Mouse (Mus musculus): ENCODE measurements around the gene Bmp5.
"Not testable (repeated sequence)": the region's sequence is repeated elsewhere in the genome, so short reads cannot be mapped to it uniquely, and the experiment has no call there.

Gene Bmp5

DNA sequence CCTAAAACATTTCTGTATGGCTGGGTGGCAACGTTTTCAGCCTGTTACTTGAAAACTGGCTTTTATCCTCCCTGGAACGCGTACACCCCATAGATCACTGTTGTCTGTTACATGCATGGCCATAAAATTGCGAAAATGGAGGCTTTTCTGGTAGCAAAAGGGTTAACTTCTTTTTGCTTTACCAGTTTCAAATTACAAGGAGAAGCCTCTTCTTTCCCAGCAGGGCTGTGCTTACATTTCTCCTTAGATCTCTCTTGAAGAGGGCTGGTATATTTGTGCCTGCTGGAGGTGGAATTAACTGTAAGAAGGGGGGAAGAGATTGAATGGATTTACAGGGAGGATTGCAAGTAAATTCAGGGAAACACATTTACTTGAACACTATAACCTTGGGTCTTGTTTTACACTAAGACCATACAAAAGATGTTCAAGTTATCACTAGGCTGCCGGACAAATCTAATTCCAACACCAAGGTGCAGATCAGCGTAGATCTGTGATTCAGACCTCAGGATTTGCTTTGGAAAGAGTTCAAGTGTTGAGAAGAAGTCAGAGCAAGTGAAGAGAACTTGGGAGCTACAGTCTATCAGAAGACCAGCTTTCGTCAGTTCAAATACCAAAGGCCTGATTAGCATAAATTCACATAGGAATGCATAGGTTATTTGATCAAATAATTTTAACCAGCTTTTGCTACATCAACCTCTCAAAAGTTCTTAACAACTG is at the start of gene Bmp5:
Bmp5 (plus strand) TSS at position 236 of the 717 bp plus-strand sequence.
- DNase-seq (ENCODE audit: extremely low spot score, low read depth, low spot score) = no peak

GRCm38 (mm10) chr9:75760075-75760474 is 15.1 kb upstream of the Bmp5 start:
- DNase-seq (ENCODE audit: extremely low spot score, low read depth, low spot score) = no peak

- no peak for DNase-seq (ENCODE audit: extremely low spot score, low read depth, low spot score)
These were observed 13.6 kb upstream of the Bmp5 start for GRCm38 (mm10) chr9:75761567-75761966.

DNA sequence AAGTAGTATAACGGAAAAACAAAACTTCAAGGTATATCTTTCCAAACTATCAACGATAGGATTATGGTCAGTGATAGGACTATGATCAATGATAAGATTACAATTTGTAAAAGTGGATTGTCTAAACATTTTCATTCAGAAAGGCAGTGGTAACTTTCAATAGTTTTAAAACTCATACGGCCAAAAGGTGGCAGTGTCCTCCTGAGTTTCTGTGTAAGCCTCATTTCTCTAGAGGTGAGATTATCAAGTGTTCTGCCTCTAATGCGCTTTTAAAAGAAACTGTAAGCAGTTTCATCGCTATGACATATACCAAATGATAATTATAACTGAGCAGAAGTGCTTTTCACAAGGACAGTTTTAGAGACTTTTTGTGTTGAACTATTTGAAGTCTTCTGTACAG is 12.7 kb upstream of the Bmp5 start:
- DNase-seq (ENCODE audit: extremely low spot score, low read depth, low spot score) = no peak

DNA sequence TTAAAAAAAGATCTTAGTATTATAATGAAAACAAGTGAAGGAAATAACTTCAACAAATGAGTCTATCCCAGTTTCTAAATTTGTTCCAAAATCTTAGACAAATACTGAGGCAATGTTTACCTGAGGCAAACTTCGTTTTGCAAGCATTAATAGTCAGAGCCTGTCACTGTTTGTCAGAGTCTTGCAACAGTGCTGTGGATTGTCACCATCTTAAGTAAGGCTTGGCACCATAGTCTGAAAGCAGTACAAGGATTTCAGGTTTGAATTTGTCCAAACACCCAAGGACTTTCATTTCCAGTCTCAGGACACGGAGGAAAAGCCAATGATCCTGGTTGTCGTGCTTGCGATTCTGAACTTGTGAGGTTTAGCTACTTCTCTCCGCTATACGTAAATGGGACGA is 10.4 kb upstream of the Bmp5 start:
- DNase-seq (ENCODE audit: extremely low spot score, low read depth, low spot score) = no peak

GRCm38 (mm10) chr9:75766521-75766920 is 8.6 kb upstream of the Bmp5 start:
- DNase-seq (ENCODE audit: extremely low spot score, low read depth, low spot score) = no peak

DNA sequence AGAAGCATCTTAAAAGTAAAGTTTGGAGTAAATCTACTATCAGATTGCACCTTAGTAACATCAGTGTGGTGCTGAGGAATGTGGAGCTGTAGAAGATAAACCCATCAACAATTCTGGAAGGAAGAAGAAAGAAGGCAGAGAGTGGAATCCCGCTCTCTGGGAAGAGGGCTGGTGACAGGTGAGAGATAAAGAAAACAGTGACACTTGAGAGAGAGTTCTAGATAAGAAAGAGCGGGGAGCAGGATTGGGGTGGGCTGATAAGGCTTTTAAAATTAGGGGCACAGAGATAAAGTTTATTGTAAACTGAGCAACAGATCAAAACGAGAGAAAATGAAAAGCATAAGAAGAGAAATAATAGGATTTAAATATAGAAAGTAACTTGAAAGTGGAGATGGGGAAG is 6.1 kb upstream of the Bmp5 start:
- no peak for DNase-seq (ENCODE audit: extremely low spot score, low read depth, low spot score)

- DNase-seq (ENCODE audit: extremely low spot score, low read depth, low spot score) = no peak
These were observed 989 bp downstream of the Bmp5 start for GRCm38 (mm10) chr9:75776153-75776552.

DNA sequence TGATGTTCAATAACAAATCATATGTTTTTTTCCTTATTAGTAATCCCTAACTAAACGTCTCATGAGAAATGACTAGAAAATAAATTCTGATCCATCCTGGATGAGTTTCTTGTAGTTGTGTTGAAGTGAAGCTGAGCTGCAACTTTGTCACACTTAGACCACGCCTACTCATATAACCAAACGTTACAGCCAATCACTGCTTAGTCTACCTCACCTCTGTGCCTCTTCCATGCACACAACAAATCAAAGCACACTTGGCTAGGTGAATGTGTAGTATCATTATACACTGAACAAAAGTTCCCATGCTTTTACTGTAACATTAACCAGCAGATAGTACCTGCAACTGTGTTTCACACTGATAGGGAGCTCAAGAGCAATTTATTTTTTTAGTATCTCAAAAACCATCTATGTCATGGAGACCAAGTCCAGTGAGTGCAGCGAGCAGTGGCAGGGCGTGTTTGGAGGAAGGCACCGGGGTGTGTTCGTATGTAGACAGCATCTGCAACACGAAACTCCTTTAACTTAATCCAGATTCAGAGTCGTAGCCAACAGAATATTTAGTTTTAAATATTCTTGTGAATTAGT is 3.7 kb downstream of the Bmp5 start:
- no peak for DNase-seq (ENCODE audit: extremely low spot score, low read depth, low spot score)

DNA sequence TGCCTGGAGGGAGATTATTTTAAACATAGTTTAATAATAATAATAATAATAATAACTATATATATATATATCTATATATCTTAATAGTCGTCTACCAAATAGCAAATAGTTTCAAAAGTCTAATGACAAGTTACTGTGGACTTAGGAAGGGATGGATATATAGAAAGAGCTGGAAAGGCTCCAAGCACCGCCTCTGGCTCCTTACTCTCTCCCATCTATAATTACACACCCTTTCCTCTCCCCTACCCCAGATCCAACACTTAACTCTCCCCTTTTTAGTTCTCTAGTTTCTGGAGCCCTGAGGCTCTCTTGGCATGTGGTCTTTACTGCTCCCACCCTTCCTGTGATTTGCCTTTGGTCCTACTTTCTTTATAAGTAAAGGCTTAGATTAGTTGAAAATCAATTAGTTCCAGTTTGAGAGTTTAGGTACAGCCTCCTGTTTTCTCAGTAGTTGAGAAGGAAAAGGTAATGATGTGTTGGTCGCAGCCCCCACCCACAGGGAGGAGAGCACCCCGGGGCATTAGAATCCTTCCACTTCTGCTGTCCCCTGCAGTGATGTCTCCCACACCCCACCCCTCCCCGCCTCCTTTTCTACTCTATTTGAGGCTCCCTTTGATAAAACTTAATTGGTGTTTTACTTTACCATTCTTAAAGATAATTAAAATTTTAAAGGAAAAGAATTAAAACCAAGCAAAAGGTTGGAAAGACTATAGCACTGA is 5.6 kb downstream of the Bmp5 start:
- DNase-seq (ENCODE audit: extremely low spot score, low read depth, low spot score) = no peak

GRCm38 (mm10) chr9:75781600-75781999 is 6.4 kb downstream of the Bmp5 start:
- no peak for DNase-seq (ENCODE audit: extremely low spot score, low read depth, low spot score)

- no peak for DNase-seq (ENCODE audit: extremely low spot score, low read depth, low spot score)
These were observed 8.4 kb downstream of the Bmp5 start for GRCm38 (mm10) chr9:75783573-75783972.

- DNase-seq (ENCODE audit: extremely low spot score, low read depth, low spot score) = no peak
These were observed 10.8 kb downstream of the Bmp5 start for GRCm38 (mm10) chr9:75785959-75786358.

DNA sequence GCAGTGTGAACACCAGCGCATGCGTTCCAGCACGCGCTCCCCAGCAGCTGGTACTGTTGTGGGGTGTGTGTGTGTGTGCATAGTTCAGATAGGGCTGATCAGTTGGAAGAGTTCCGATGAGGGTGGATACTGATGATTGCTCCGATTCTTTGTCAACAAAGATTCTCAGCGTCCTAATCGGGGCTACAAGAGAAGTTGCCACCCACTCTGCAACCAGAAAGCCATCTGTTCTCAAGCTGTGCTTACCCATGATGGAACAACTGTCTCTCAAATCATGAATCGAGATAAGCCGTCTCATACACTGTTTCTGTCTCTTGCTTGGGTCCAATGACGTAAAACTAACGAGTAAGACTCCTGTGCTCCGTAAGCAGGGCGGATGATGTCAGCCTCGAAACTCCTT is 12.0 kb downstream of the Bmp5 start:
- DNase-seq (ENCODE audit: extremely low spot score, low read depth, low spot score) = no peak

DNA sequence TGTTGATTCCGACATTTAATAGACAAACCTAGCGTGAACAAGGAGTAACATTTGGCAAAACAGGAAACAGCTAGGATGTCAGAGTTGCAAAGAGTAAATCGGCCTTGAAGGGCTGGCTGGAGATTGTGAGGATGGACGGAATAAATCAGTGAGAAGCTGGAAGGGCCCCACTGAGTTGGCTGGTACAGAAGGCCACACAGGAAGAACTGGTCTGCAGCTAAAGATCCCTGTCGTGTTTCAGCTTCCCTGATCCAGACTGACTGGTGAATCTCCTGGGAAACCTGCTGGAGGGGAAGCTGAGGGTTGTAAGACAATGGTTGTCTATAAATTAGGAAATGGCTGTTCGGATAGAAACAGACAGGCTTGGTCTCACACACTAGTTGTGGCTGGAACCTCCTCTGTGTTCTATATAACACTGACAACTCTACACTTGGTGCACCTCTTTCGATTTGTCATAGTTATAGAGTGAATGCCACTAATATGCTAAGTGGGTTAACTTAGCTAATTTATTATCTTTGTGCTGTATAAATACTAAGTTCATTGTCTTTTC is 14.8 kb downstream of the Bmp5 start:
- DNase-seq (ENCODE audit: extremely low spot score, low read depth, low spot score) = no peak

DNA sequence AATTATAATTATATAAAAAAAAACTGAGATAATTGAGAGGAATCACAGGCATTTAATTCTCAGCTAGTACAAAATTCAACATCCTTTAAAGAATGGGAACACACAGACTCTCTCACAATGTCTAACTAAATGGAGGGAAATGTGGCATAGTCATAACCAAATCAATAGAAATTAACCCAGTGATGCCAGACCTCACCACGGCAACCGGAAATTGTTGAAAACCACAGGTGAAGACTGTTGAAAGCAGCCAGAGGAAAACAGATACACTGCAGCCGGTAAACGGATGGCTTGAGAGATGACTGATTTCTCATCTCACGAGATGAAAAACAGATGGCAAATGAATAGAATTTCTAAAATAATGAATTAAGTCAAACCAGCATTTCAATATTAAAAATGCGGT is 29.8 kb downstream of the Bmp5 start:
- DNase-seq (ENCODE audit: extremely low spot score, low read depth, low spot score) = no peak

DNA sequence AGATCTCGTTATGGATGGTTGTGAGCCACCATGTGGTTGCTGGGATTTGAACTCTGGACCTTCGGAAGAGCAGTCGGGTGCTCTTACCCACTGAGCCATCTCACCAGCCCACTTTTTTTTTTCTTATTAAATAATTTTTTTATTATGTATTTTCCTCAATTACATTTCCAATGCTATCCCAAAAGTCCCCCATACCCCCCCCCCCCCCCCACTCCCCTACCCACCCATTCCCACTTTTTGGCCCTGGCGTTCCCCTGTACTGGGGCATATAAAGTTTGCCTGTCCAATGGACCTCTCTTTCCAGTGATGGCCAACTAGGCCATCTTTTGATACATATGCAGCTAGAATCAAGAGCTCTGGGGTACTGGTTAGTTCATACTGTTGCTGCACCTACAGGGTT is 33.0 kb downstream of the Bmp5 start:
- not testable (repeated sequence) for DNase-seq (ENCODE audit: extremely low spot score, low read depth, low spot score)

GRCm38 (mm10) chr9:75808659-75809058 is 33.5 kb downstream of the Bmp5 start:
- DNase-seq (ENCODE audit: extremely low spot score, low read depth, low spot score) = no peak

DNA sequence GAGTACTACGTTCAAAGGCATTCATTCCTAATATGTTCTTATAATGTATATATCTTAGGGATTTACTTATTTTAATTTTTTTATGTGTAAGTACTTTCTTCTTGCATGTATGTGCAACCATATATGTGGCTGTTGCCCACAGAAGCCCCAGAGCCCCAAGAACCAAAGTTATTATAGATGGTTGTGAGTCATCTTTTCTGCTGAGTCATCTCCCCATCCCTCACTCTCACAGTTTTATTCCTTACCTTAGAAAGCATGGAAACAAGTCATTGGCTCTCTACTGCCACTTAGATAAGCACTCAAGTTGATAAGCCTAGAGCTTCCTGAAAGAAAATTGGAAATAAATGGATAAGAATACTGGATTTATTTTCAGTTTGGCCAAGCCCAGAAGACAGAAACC is 40.0 kb downstream of the Bmp5 start:
- DNase-seq (ENCODE audit: extremely low spot score, low read depth, low spot score) = no peak

DNA sequence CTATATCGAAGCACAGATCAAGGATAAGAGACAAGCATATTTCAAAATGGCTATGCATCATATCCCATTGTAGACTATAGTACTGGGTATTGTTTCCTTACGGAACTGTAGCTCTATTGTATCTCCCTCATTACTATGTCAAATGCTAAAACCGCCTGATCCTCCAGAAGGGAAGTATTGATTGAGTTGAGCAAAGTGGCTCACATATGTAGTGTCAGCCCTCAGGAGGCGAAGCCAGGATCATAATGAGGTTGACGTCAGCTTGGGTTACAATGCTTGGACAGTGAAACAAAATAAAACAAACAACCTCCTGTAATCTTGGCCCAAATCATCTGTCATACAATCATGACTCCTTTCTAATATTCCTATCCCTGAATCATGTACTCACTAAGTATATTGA is 43.2 kb downstream of the Bmp5 start:
- no peak for DNase-seq (ENCODE audit: extremely low spot score, low read depth, low spot score)

DNA sequence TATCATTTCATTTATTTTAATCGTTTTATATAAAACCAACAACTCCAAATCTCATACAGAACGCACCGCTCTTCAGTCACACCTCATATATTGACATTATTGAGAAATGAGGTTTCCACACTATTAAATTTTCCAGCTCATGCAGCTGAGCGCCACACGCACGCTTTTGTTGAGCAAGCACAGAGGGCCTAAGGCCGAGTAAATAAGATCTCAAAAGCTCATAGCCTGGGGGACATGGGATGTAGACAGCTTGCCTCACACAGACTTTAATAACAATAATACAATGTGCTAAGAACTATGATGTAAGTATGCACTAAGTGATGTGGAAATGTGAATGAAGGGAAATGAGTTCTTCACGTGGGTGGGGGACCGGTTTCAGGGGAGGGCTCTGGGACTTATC is 57.3 kb downstream of the Bmp5 start:
- DNase-seq (ENCODE audit: extremely low spot score, low read depth, low spot score) = no peak

- no peak for DNase-seq (ENCODE audit: extremely low spot score, low read depth, low spot score)
These were observed 58.1 kb downstream of the Bmp5 start for GRCm38 (mm10) chr9:75833189-75833732.
